Mouse (Mus musculus) liver, postnatal 0 days (tissue): ENCODE measurements around the gene Rbm44.

Source experiments
- CTCF ChIP-seq: sonication (generic); IDR thresholded peaks from 2 replicates; pipeline ENCODE4 v1.5.1; 2016; ENCODE audit warnings: antibody characterized with exemption, low read depth
- EP300 ChIP-seq: IDR thresholded peaks from 2 replicates; pipeline ENCODE4 v1.6.1; 2016; ENCODE audit warnings: antibody characterized with exemption, low read depth, mild to moderate bottlenecking

DNA sequence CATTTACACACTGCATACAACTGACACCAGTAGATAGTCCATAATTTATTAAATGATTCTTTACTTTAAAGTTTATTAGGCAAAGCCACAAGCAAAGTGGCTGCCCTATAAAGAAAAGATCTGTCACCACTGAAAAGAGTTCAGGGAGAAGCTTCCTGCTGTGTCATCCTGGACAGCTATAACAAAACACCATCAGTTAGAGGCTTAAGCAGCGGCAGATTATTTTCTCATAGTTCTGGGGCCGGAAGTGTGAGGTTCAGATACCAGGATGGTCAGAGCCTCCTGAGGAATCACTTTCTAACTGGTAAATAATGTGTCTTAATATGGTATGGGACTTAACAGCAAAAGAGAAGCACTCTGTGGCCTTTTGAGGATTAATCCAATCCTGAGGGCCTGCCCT, 6.6 kb downstream of the Rbm44 start:
- TF ChIP-seq CTCF (no peak), EP300 (no peak)
